In the genomic region with DNA sequence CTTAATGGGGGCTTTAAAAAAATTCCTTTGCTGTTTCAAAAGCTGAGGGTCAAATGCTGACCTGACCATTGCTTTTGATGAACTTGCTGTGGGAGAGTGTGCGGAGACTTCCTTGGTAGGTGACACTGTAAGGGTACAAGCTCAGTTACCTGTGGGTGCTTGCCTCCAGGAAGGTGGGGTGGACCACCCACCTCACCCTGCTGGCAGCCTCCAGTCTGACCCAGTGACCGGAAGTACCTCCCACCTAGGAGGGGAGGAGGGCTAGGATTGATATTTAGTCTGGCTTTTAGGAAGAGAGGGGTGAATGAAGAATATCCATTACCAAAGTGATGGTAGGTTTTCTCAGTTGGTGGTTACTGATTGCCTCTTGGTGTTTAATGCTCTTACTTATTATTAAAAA, we compare ENCODE assay signal across 8 mouse cellular contexts.
DNase-seq lines count a peak whose midpoint lies in the region; ATAC-seq and TF ChIP-seq lines count a peak whose summit lies in the region.

No protein-coding gene starts in this region.

- TF ChIP-seq EP300 in CH12.LX (IDR thresholded peaks at IDR 0.05; ENCODE audit: low read length), result no peak

- peaks cover 3 to 36% of the 10 kb centered on the region in 2 experiments for H3K36me3 ChIP-seq in CH12.LX (replicated peaks in 1 of 2; ENCODE audit: control insufficient read depth in 1 of 2, insufficient read depth in 1 of 2, low read length in 1 of 2)
- peaks cover 2% of the 10 kb centered on the region; the same call in 1 of the 2 replicates for H3K36me3 ChIP-seq in heart, embryonic 16.5 days (ENCODE audit: control insufficient read depth, insufficient read depth)
- no peaks in the 10 kb centered on the region for H3K36me3 ChIP-seq in liver, embryonic 16.5 days (ENCODE audit: control insufficient read depth, insufficient read depth)

- H3K27ac ChIP-seq in CH12.LX (ENCODE audit: insufficient read depth, low read depth), result no peak overlapping the region
- peak overlapping the region; percentile 91 for H3K27ac ChIP-seq in heart, embryonic 16.5 days (ENCODE audit: low read length)
- H3K27ac ChIP-seq in liver, embryonic 16.5 days (ENCODE audit: low read length), result no peak overlapping the region

- no peaks in the 10 kb centered on the region; the same call in 1 of the 2 replicates for H3K79me2 ChIP-seq in CH12.LX (replicated peaks; ENCODE audit: control insufficient read depth, extremely low read depth, insufficient read depth, poor library complexity, severe bottlenecking)

- TF ChIP-seq POLR2A in CH12.LX (IDR thresholded peaks at IDR 0.05; ENCODE audit: low read depth, low read length), result no peak

- peaks cover 20 to 55% of the 10 kb centered on the region in 2 experiments for H3K4me1 ChIP-seq in CH12.LX (ENCODE audit: control insufficient read depth in 1 of 2, insufficient read depth in 2 of 2)
- H3K4me1 ChIP-seq in heart, embryonic 16.5 days (ENCODE audit: control insufficient read depth, insufficient read depth, low read length), result peaks cover 36% of the 10 kb centered on the region
- peaks cover 43% of the 10 kb centered on the region for H3K4me1 ChIP-seq in liver, embryonic 16.5 days (ENCODE audit: control insufficient read depth, low read depth, low read length)

- no peak for TF ChIP-seq CTCF in CH12.LX (conservative IDR thresholded peaks at IDR 0.05 in 1 of 2, IDR thresholded peaks at IDR 0.05 in 1 of 2; ENCODE audit: low read depth in 2 of 2, low read length in 2 of 2)

- H3K4me2 ChIP-seq in CH12.LX (ENCODE audit: insufficient read depth, low read depth, poor library complexity, severe bottlenecking), result no peak overlapping the region
- H3K4me2 ChIP-seq in heart, embryonic 16.5 days (ENCODE audit: low read depth, low read length), result peak overlapping the region; percentile 76
- peak overlapping the region; percentile 94 for H3K4me2 ChIP-seq in liver, embryonic 16.5 days (ENCODE audit: low read depth, low read length)

- peak; percentile 95 for DNase-seq in heart, adult 11 months
- DNase-seq in heart, postnatal 36 days, result no peak
- DNase-seq in CH12.LX (ENCODE audit: extremely low read depth), result no peak
- no peak for DNase-seq in right cerebral cortex, adult 18-20 months
- DNase-seq in urinary bladder, postnatal 25 days (ENCODE audit: low spot score), result no peak
- DNase-seq in spleen, postnatal 10 days (ENCODE audit: low spot score in 2 of 2), result no peak

- dilution Hi-C loops in CH12.LX (cut with MboI; ENCODE audit: extremely low pct_ligation_motif_present, extremely low pct_unique_long_range_greater_than_20kb, low sequenced_read_pairs), result no loop called here

- in situ Hi-C loops in CH12.LX (cut with MboI; ENCODE audit: low pct_ligation_motif_present, low pct_unique_long_range_greater_than_20kb, low sequenced_read_pairs), result no loop called here

- no peak for TF ChIP-seq RAD21 in CH12.LX (IDR thresholded peaks at IDR 0.05; ENCODE audit: low read depth, low read length)

- H3K9ac ChIP-seq in CH12.LX (ENCODE audit: insufficient read depth, low read depth), result no peak overlapping the region
- peak overlapping the region; percentile 91 for H3K9ac ChIP-seq in heart, embryonic 16.5 days (ENCODE audit: low read length)
- H3K9ac ChIP-seq in liver, embryonic 16.5 days (ENCODE audit: low read depth, low read length), result no peak overlapping the region

- no peaks in the 10 kb centered on the region for H3K9me3 ChIP-seq in CH12.LX (replicated peaks; ENCODE audit: low read length)
- no peaks in the 10 kb centered on the region for H3K9me3 ChIP-seq in heart, embryonic 16.5 days (replicated peaks; ENCODE audit: control insufficient read depth, low read length)
- H3K9me3 ChIP-seq in liver, embryonic 16.5 days (replicated peaks; ENCODE audit: control insufficient read depth, low read length), result no peaks in the 10 kb centered on the region

- WGBS in heart, embryonic 16.5 days, result 32% methylated on average over 2 of the region's 2 CpGs
- WGBS in liver, embryonic 16.5 days (ENCODE audit: insufficient replicate concordance), result 34% methylated on average over 2 of the region's 2 CpGs

- intact Hi-C loops in heart, postnatal 36 days (cut with DNase I), result loop anchor here (5.0 kb wide), 1 partner anchor 37 kb away; no protein-coding TSS in a partner anchor

- H3K27me3 ChIP-seq in CH12.LX (replicated peaks), result no peaks in the 10 kb centered on the region
- no peaks in the 10 kb centered on the region for H3K27me3 ChIP-seq in heart, embryonic 16.5 days (ENCODE audit: control insufficient read depth, insufficient read depth, low read length)
- H3K27me3 ChIP-seq in liver, embryonic 16.5 days (ENCODE audit: control insufficient read depth, insufficient read depth, low read depth, low read length), result no peaks in the 10 kb centered on the region

- peak overlapping the region; percentile 24 to 82 (median 79) for H3K4me3 ChIP-seq in CH12.LX (replicated peaks in 1 of 3; ENCODE audit: low read depth in 2 of 3, low read length in 2 of 3, poor library complexity in 1 of 3)
- peak overlapping the region; percentile 82 for H3K4me3 ChIP-seq in heart, embryonic 16.5 days (ENCODE audit: low read length)
- peak overlapping the region; percentile 77 for H3K4me3 ChIP-seq in liver, embryonic 16.5 days (ENCODE audit: low read depth, low read length)

- ATAC-seq in heart, embryonic 16.5 days (replicated peaks; ENCODE audit: extremely low read depth, insufficient read depth, low FRiP score), result no peak
- no peak for ATAC-seq in liver, embryonic 16.5 days (ENCODE audit: low read depth)

TF ChIP-seq in CH12.LX, 34 proteins besides CTCF, POLR2A, EP300 and RAD21:
- TF ChIP-seq CHD1 (IDR thresholded peaks at IDR 0.05; ENCODE audit: low read depth, low read length) (no peak), ZMIZ1 (IDR thresholded peaks at IDR 0.05; ENCODE audit: low read depth, low read length) (no peak), ZNF384 (IDR thresholded peaks at IDR 0.05; ENCODE audit: low read depth, low read length) (no peak), UBTF (IDR thresholded peaks at IDR 0.05; ENCODE audit: low read depth, low read length) (no peak), NRF1 (IDR thresholded peaks at IDR 0.05; ENCODE audit: low read depth, low read length) (no peak), USF1 (IDR thresholded peaks at IDR 0.05; ENCODE audit: low read depth, low read length) (no peak), ZC3H11A (IDR thresholded peaks at IDR 0.05; ENCODE audit: low read depth, low read length) (no peak), CHD2 (IDR thresholded peaks at IDR 0.05; ENCODE audit: low read length) (no peak), MAX (IDR thresholded peaks at IDR 0.05; ENCODE audit: low read length) (no peak), MYC (IDR thresholded peaks at IDR 0.05; ENCODE audit: low read depth, low read length) (no peak), USF2 (conservative IDR thresholded peaks at IDR 0.05; ENCODE audit: low read depth, low read length) (no peak), RCOR1 (conservative IDR thresholded peaks at IDR 0.05; ENCODE audit: low read depth, low read length) (no peak), MEF2A (IDR thresholded peaks at IDR 0.05; ENCODE audit: borderline replicate concordance, low read depth, low read length) (no peak), PAX5 (IDR thresholded peaks at IDR 0.05; ENCODE audit: low read length) (no peak), KAT2A (IDR thresholded peaks at IDR 0.05; ENCODE audit: insufficient replicate concordance, low read length) (no peak), TCF12 (IDR thresholded peaks at IDR 0.05; ENCODE audit: low read depth, low read length) (no peak), JUN (IDR thresholded peaks at IDR 0.05; ENCODE audit: insufficient read depth, low read depth, low read length) (no peak)
